ENCODE assay signal across 16 mouse cellular contexts in genomic region chr17:83963561-83963960, GRCm38 (mm10).
DNase-seq lines count a peak whose midpoint lies in the region; ATAC-seq and TF ChIP-seq lines count a peak whose summit lies in the region.
"Had no signal": no experiment of that assay in that cellular context is flagged by ENCODE, and none has a peak within 500 bp of the region (broad histone marks: within the 10 kb centered on the region; RNA-seq: fewer than 3 reads in every experiment).

No protein-coding gene starts in this region.

- no peak overlapping the region for H3ac ChIP-seq in myocyte (ENCODE audit: control insufficient read depth, insufficient read length)

- peaks cover 49% of the 10 kb centered on the region for H3K4me1 ChIP-seq in intestine, embryonic 14.5 days (replicated peaks; ENCODE audit: control insufficient read depth, insufficient read depth, low read length)
- H3K4me1 ChIP-seq in intestine, embryonic 16.5 days (ENCODE audit: control insufficient read depth, insufficient read depth, low read length): peaks cover 60% of the 10 kb centered on the region
- peaks cover 96% of the 10 kb centered on the region for H3K4me1 ChIP-seq in G1E (ENCODE audit: insufficient read depth, low read depth, low read length)

- ATAC-seq in intestine, embryonic 14.5 days (replicated peaks; ENCODE audit: low FRiP score, low TSS enrichment, low read depth): no peak
- ATAC-seq in intestine, embryonic 16.5 days: no peak
- ATAC-seq in G1E (ENCODE audit: extremely low read depth, insufficient number of reproducible peaks, low FRiP score, poor library complexity, severe bottlenecking): no peak
- peak; percentile 23 for ATAC-seq in granulocyte monocyte progenitor cell, adult 5-6 weeks (replicated peaks; ENCODE audit: poor library complexity, severe bottlenecking)
- ATAC-seq: liver, embryonic 12.5 days had no signal

- H3K9me3 ChIP-seq in intestine, embryonic 14.5 days (ENCODE audit: control insufficient read depth, low read length): 0 out of 2 replicates have a peak, but pooled peaks cover 5% of the 10 kb centered on the region
- no peaks in the 10 kb centered on the region for H3K9me3 ChIP-seq in intestine, embryonic 16.5 days (ENCODE audit: control insufficient read depth, low read length)
- H3K9me3 ChIP-seq in G1E (replicated peaks): peaks cover 5% of the 10 kb centered on the region
- H3K9me3 ChIP-seq: liver, embryonic 12.5 days; lung, embryonic 15.5 days; midbrain, embryonic 12.5 days had no signal

- no peak overlapping the region for H3K4me2 ChIP-seq in intestine, embryonic 14.5 days (ENCODE audit: low read length)
- no peak overlapping the region for H3K4me2 ChIP-seq in intestine, embryonic 16.5 days (ENCODE audit: low read depth, low read length)
- H3K4me2 ChIP-seq in myocyte (ENCODE audit: low read depth): peak overlapping the region; percentile 60
- H3K4me2 ChIP-seq: liver, embryonic 12.5 days; lung, embryonic 15.5 days; midbrain, embryonic 12.5 days had no signal

- H3K79me2 ChIP-seq in myocyte (ENCODE audit: control insufficient read depth, insufficient read depth): no peaks in the 10 kb centered on the region

- TF ChIP-seq CTCF in G1E (IDR thresholded peaks at IDR 0.05; ENCODE audit: low read depth, low read length): no peak

- no peak for DNase-seq in intestine, embryonic 14.5 days (ENCODE audit: low spot score)
- DNase-seq in G1E (ENCODE audit: low spot score): no peak
- DNase-seq in left cerebral cortex, adult 18-20 months (ENCODE audit: low spot score in 2 of 2): no peak
- no peak for DNase-seq in testis, postnatal 14 days (ENCODE audit: low spot score)
- no peak for DNase-seq in liver
- DNase-seq: adrenal gland, adult 2 months; gastrocnemius, postnatal 36 days; heart, postnatal 4 days had no signal

- no peak overlapping the region for H3K4me3 ChIP-seq in intestine, embryonic 14.5 days (ENCODE audit: low read depth, low read length)
- no peak overlapping the region for H3K4me3 ChIP-seq in intestine, embryonic 16.5 days (ENCODE audit: low read length)
- H3K4me3 ChIP-seq in G1E (ENCODE audit: low read depth, low read length) (peak overlapping the region; percentile 25; the same call in 1 of the 2 replicates), myocyte (no peak overlapping the region)
- H3K4me3 ChIP-seq: left cerebral cortex, adult 2 months; liver, embryonic 12.5 days; lung, embryonic 15.5 days; midbrain, embryonic 12.5 days had no signal

- TF ChIP-seq POLR2A in myocyte (IDR thresholded peaks at IDR 0.05; ENCODE audit: insufficient read length, low read depth): no peak

- H3K27me3 ChIP-seq in intestine, embryonic 14.5 days (replicated peaks; ENCODE audit: control insufficient read depth, insufficient read depth, low read length): no peaks in the 10 kb centered on the region
- H3K27me3 ChIP-seq in intestine, embryonic 16.5 days (replicated peaks; ENCODE audit: control insufficient read depth, insufficient read depth, low read length): no peaks in the 10 kb centered on the region
- H3K27me3 ChIP-seq in G1E (ENCODE audit: insufficient read depth, low read length): no peaks in the 10 kb centered on the region
- no peaks in the 10 kb centered on the region for H3K27me3 ChIP-seq in myocyte (ENCODE audit: control insufficient read depth, insufficient read depth, insufficient read length)
- H3K27me3 ChIP-seq: liver, embryonic 12.5 days; lung, embryonic 15.5 days had no signal

- H3K27ac ChIP-seq in intestine, embryonic 14.5 days (ENCODE audit: low read depth): peak overlapping the region; percentile 49; the same call in 1 of the 2 replicates
- no peak overlapping the region for H3K27ac ChIP-seq in intestine, embryonic 16.5 days (ENCODE audit: low read length)
- H3K27ac ChIP-seq: lung, embryonic 15.5 days; macrophage; midbrain, embryonic 12.5 days had no signal

- H3K9ac ChIP-seq in intestine, embryonic 14.5 days (ENCODE audit: low read length): no peak overlapping the region
- no peak overlapping the region for H3K9ac ChIP-seq in intestine, embryonic 16.5 days (ENCODE audit: low read depth, low read length)
- H3K9ac ChIP-seq: liver, embryonic 12.5 days; lung, embryonic 15.5 days; midbrain, embryonic 12.5 days had no signal

- H3K36me3 ChIP-seq in intestine, embryonic 14.5 days (ENCODE audit: control insufficient read depth, insufficient read depth, low read length): no peaks in the 10 kb centered on the region
- H3K36me3 ChIP-seq in intestine, embryonic 16.5 days (ENCODE audit: control insufficient read depth, insufficient read depth, low read length): no peaks in the 10 kb centered on the region; the same call in 1 of the 2 replicates
- peaks cover 3% of the 10 kb centered on the region for H3K36me3 ChIP-seq in G1E (replicated peaks)
- H3K36me3 ChIP-seq in myocyte (ENCODE audit: control insufficient read depth, insufficient read depth): no peaks in the 10 kb centered on the region
- H3K36me3 ChIP-seq: liver, embryonic 12.5 days; lung, embryonic 15.5 days; midbrain, embryonic 12.5 days had no signal

- WGBS in intestine, embryonic 14.5 days: 58% methylated on average over 8 of the region's 8 CpGs
- WGBS in intestine, embryonic 16.5 days: 68% methylated on average over 7 of the region's 8 CpGs

TF ChIP-seq in myocyte, 11 proteins besides CTCF, POLR2A, EP300 and RAD21:
- TF ChIP-seq E2F4 (IDR thresholded peaks at IDR 0.05; ENCODE audit: insufficient read depth) (no peak), MYOD1 (IDR thresholded peaks at IDR 0.05; ENCODE audit: control insufficient read depth in 1 of 3, insufficient read length in 2 of 3, low read depth in 2 of 3) (peak in 1 of 3 experiments; percentile 23)
